Mouse (Mus musculus) Muller cell, postnatal 12 days (primary cell): ENCODE measurements at regions not wholly inside any gene's neighbourhood (a gene's known extent, or its start where the extent isn't known, plus 50 kb on each side); places are given as distances from the start of the nearest gene placed in this dataset.

ENCODE experiments used
- DNase-seq: peaks from one replicate; pipeline ENCODE4 v3.0.0-alpha.2; 2015; ENCODE audit errors: inconsistent ontology term

GRCm38 (mm10) chr5:111944972-111945285 is 211.2 kb downstream of the Gm26897 start:
- DNase-seq, result no peak

- no peak for DNase-seq
Observed at GRCm38 (mm10) chr5:111946281-111946680, 212.6 kb downstream of the Gm26897 start.

DNA sequence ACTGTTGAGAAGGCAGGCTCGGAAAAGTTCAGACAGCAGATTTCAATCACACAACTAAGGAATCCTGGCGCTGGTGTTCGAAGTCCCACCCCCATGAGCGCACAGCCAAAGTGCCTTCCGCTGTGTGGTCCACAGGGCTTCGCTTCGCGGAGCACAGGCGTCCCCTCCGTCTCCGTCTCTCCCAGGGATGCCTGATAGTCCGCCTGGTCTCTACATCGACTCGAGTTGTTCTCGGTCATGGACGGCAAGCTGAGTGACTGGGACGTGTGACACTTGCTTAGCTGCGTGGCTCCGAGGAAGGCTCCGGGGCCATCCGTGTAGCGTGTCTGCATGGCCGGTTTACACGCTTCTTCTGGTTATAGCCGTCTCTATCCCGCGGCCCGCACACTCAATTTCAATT is 224.0 kb downstream of the Gm26897 start:
- no peak for DNase-seq

GRCm38 (mm10) chr5:111958226-111958625 is 224.5 kb downstream of the Gm26897 start:
- DNase-seq, result peak; percentile 97

DNA sequence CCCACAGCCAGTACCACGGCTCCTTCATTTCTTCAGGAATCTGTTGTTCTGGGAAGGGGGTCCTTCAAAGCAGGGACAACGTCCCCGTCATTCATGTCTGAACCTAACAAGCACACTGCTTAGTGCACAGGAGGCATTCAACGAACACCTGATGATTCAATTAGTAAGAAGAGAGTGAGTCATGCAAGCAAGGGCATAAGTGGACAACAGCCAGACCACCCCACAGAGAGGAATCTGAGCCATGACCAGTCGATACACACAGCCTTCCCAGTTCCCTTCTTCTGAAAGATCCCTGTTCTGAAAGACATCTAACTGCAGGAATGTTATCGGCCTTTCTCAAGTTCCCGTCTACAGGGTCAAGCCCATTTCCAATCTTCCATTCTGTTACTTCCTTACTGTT is 231.6 kb downstream of the Gm26897 start:
- peak; percentile 13 for DNase-seq

- no peak for DNase-seq
Observed at GRCm38 (mm10) chr5:111968121-111968520, 234.4 kb downstream of the Gm26897 start.

GRCm38 (mm10) chr5:111968701-111969100 is 235.0 kb downstream of the Gm26897 start:
- no peak for DNase-seq

DNA sequence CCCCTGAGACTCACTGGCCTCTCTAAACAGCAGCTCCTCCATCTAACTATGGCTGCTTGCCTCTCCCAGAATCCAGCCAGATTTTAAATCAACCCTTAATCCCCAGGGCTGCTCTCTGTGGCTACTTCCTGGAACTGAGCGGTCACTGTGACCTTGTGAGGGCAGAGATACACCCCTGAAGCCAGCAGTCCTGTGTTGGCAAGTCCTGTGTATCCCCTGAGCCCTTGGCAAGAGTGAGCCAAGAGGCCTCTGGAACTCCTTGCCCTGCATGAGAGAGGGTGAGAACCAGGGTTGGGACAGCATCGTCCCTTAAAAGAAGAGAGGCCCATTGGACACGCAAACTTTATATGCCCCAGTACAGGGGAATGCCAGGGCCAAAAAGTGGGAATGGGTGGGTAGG is 237.5 kb downstream of the Gm26897 start:
- no peak for DNase-seq

DNA sequence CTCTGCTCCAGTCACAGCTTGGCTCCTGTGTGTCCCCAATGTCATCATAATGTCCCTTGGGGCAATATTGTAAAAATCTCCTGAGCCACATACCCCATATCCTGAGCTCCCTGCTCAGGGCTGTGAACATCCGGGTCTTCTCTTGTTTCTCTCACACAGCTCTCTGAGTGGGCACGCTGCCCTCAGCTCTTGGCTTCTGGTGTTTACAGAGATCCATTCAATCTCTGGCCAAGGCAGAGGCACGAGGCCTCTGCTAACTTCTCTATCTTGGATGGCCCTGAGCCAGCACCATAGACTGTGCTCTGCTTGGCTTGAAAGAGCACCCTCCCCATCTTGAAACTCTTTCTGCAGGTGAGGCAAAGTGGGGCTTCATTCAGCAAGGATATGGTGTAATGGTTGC is 238.2 kb downstream of the Gm26897 start:
- no peak for DNase-seq

DNA sequence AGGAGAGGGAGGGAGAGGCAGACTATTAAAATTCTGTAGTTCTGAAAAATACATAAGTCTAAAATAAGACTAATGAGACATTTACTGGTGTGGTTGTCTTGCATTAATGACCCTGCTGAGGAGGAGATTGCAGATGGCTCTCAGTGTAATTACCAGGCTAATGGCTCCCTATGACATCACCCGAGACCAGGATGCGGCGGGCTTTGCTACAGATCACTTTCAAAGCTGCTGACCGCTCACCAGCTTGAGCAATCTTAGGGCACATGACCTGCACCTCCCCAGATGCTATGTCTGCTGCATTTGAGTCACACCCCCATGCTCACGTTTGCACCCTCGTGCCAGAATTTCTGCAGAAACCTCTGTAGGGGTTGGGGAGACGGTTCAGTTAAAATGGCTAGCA is 242.0 kb downstream of the Gm26897 start:
- no peak for DNase-seq

DNA sequence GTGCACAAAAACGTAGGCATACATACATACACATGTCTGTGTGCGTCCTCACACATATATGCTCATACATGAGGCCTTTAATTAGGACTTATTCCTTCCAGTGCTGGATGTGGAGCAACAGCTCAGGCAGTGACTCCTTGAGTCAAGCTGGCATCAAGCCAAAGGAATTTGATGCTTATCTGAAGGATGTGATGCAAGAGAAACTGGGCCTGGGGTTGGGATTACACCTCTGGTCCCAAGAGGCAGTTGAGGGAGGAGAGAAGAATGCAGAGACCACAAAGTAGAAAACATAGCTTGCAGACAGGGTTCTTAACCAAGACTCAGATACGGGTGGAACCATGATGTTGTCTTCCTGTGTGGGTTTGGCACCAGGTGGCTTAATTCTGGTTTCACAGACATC is 245.9 kb downstream of the Gm26897 start:
- no peak for DNase-seq

DNA sequence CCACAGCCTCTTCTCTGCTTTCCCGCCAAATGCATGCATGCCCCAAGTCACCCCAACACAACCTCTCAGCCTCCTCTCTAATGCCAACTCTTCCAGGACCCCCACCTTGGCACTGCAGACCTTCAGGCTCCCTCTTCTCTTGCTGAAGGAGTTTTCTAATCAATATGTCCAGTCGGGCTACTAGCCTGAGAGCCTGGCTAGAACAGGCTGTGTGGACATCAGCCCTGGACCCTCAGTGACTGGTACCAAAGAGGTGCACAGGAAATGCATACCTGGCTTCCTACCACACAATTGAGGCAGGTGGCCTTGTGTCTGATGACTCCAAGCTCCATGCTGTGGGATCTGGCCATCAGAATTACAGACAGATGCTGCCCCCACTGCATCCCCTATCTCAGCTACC is 248.4 kb downstream of the Gm26897 start:
- DNase-seq, result no peak

GRCm38 (mm10) chr5:111985997-111986396 is 252.3 kb downstream of the Gm26897 start:
- DNase-seq, result no peak

GRCm38 (mm10) chr5:111987036-111987435 is 253.3 kb downstream of the Gm26897 start:
- no peak for DNase-seq

- no peak for DNase-seq
Observed at GRCm38 (mm10) chr5:111991805-111992204, 258.1 kb downstream of the Gm26897 start.

- DNase-seq, result no peak
Observed at GRCm38 (mm10) chr5:111993221-111993620, 259.1 kb downstream of the Cryba4 start.

GRCm38 (mm10) chr5:111993930-111994329 is 258.4 kb downstream of the Cryba4 start:
- no peak for DNase-seq

DNA sequence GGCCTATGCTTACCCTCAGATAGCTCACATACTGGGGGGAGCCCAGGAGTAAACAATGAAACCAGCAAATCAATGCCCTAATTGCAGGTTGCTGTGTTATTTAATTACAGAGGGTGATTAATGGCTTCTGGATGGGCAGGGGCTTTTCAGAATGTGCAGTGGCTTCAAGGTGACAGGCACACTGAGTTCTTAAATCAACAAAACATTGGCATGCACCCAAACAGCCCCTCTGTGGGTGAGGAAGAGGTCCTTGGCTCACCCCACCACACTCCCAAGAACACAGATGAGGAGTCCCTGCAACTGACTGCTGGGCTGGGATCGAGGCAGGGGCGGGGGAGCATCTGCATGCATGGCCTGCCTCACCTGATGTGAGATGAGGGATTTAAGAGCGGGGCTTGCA is 255.5 kb downstream of the Cryba4 start:
- DNase-seq, result no peak

GRCm38 (mm10) chr5:112001742-112002701 is 250.3 kb downstream of the Cryba4 start:
- DNase-seq, result peak; percentile 73

DNA sequence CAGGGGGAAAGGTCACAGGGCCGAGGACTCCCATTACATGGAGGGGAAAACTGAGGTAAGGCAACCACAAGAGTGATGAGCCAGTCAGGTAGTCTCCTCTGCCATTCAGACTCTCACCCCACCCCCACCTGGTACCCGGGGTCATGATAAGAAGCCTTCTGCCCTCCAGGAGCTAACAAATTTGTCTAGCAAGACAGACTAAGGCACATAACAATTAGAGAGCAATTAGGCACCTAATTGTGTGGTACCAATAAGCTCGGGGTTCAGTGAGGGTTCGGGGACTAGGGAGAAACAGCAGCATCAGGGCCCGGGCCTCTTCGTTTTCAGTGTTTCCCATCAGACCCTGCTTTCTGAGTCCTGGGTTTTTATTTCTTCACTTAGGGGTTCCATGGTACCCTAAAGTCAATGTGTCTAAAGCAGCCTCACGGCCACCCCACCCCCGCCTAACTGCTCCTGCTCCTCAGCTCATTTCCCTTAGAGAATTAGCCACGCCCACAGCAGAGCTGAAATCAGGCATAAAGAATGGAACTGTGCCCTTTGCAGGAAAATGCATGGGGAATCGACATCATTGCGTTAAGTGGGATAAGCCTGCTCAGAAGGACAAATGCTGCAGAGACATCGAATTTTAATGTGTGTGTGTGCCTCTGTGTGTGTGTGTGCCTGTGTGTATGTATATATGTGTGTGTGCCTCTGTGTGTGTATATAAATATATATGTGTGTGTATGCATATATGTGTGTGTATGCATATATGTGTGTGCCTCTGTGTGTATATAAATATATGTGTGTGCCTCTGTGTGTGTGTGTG is 249.3 kb downstream of the Cryba4 start:
- no peak for DNase-seq

GRCm38 (mm10) chr5:112004041-112004440 is 248.3 kb downstream of the Cryba4 start:
- no peak for DNase-seq

- peak; percentile 53 for DNase-seq
Observed at GRCm38 (mm10) chr5:112012505-112013164, 239.7 kb downstream of the Cryba4 start.
